In genomic region chr8:4238434-4239192, GRCm38 (mm10) we compare ENCODE assay signal across 8 mouse cellular contexts. TPM values are rescaled to one million over a fixed set of nuclear protein-coding genes. Genes with fewer than 3 reads are reported as not detected.
DNase-seq lines count a peak whose midpoint lies in the region; ATAC-seq and TF ChIP-seq lines count a peak whose summit lies in the region.

Map2k7 (plus strand) TSS chr8:4238740.
Gm49320 (plus strand) TSS chr8:4238865.

- H3K27me3 ChIP-seq in forebrain, embryonic 15.5 days: no peaks in the 10 kb centered on the region
- no peaks in the 10 kb centered on the region for H3K27me3 ChIP-seq in lung, embryonic 14.5 days (ENCODE audit: insufficient read depth, low read length)
- no peaks in the 10 kb centered on the region for H3K27me3 ChIP-seq in thymus, adult 2 months (ENCODE audit: control insufficient read depth, insufficient read depth, low read length)

- in situ Hi-C loops in ES-E14 (cut with MboI; ENCODE audit: low sequenced_read_pairs in 2 of 2, unreplicated experiment in 2 of 2): no loop called here

- ATAC-seq in forebrain, embryonic 15.5 days (replicated peaks): peak; percentile 93
- peak; percentile 95 for ATAC-seq in lung, embryonic 14.5 days (ENCODE audit: insufficient read depth)

- TF ChIP-seq CTCF in layer of hippocampus, adult 2 months (conservative IDR thresholded peaks at IDR 0.05): peak; percentile 80
- TF ChIP-seq CTCF in lung, embryonic 14.5 days (IDR thresholded peaks at IDR 0.05; ENCODE audit: low read depth): peak; percentile 54
- TF ChIP-seq CTCF in olfactory bulb, adult 2 months (IDR thresholded peaks at IDR 0.05; ENCODE audit: insufficient read depth, low read depth, low read length): peak; percentile 61
- TF ChIP-seq CTCF in thymus, adult 2 months (IDR thresholded peaks at IDR 0.05; ENCODE audit: borderline replicate concordance, control insufficient read depth, extremely low read depth, insufficient read depth, low read length, poor library complexity): peak; percentile 70; the same call in 1 of the 2 replicates

- H3K27ac ChIP-seq in ES-E14 (ENCODE audit: insufficient read depth, low read depth, low read length, poor library complexity, severe bottlenecking): peak within 1 kb of the TSS; percentile 69
- peak within 1 kb of the TSS; percentile 91 for H3K27ac ChIP-seq in forebrain, embryonic 15.5 days (replicated peaks)
- H3K27ac ChIP-seq in layer of hippocampus, adult 2 months: peak within 1 kb of the TSS; percentile 94
- peak within 1 kb of the TSS; percentile 95 for H3K27ac ChIP-seq in lung, embryonic 14.5 days (ENCODE audit: low read depth)
- peak within 1 kb of the TSS; percentile 97 for H3K27ac ChIP-seq in olfactory bulb, adult 2 months (ENCODE audit: insufficient read depth, low read depth, low read length)
- peak within 1 kb of the TSS; percentile 79 for H3K27ac ChIP-seq in thymus, adult 2 months (ENCODE audit: control insufficient read depth, insufficient read depth, low read length)

- H3K36me3 ChIP-seq in ES-E14 (ENCODE audit: control insufficient read depth, insufficient read depth, low read length, poor library complexity, severe bottlenecking): peaks cover 7% of the 10 kb centered on the region
- H3K36me3 ChIP-seq in forebrain, embryonic 15.5 days: peaks cover 9% of the 10 kb centered on the region
- peaks cover 25% of the 10 kb centered on the region for H3K36me3 ChIP-seq in lung, embryonic 14.5 days (ENCODE audit: insufficient read depth)
- peaks cover 1% of the 10 kb centered on the region for H3K36me3 ChIP-seq in thymus, adult 2 months (ENCODE audit: control insufficient read depth, insufficient read depth, low read length)

- DNase-seq in ES-E14 (ENCODE audit: low read depth, low spot score): peak; percentile 99
- peak; percentile 100 for DNase-seq in cerebellum, adult 11-12 months
- DNase-seq in heart, postnatal 36 days: peak; percentile 99 to 100
- DNase-seq in layer of hippocampus, adult 2 months (ENCODE audit: low spot score in 2 of 2): peak; percentile 100
- DNase-seq in lung, embryonic 14.5 days: peak; percentile 100
- peak; percentile 99 for DNase-seq in thymus, adult 2 months

- no peaks in the 10 kb centered on the region for H3K9me3 ChIP-seq in ES-E14 (ENCODE audit: control insufficient read depth, insufficient read depth, low read depth, low read length)
- H3K9me3 ChIP-seq in forebrain, embryonic 15.5 days: no peaks in the 10 kb centered on the region
- no peaks in the 10 kb centered on the region for H3K9me3 ChIP-seq in lung, embryonic 14.5 days (ENCODE audit: low read depth, low read length)

- peak; percentile 52; the same call in 1 of the 2 replicates for TF ChIP-seq POLR2A in olfactory bulb, adult 2 months (IDR thresholded peaks at IDR 0.05; ENCODE audit: insufficient read depth, low read depth, low read length)
- peak; percentile 74 for TF ChIP-seq POLR2A in thymus, adult 2 months (IDR thresholded peaks at IDR 0.05; ENCODE audit: control insufficient read depth, extremely low read depth, insufficient read depth, low read length, poor library complexity)

- peak within 1 kb of the TSS; percentile 92 for H3K9ac ChIP-seq in ES-E14 (ENCODE audit: insufficient read depth, low read depth, low read length, poor library complexity, severe bottlenecking)
- H3K9ac ChIP-seq in forebrain, embryonic 15.5 days (replicated peaks): peak within 1 kb of the TSS; percentile 63
- H3K9ac ChIP-seq in lung, embryonic 14.5 days: peak within 1 kb of the TSS; percentile 81

- H3K4me1 ChIP-seq in ES-E14 (ENCODE audit: control insufficient read depth in 2 of 2, insufficient read depth in 2 of 2, low read length in 2 of 2, poor library complexity in 1 of 2): peaks cover 0 to 2% of the 10 kb centered on the region in 2 experiments; a peak in 2 of 4 replicates
- H3K4me1 ChIP-seq in forebrain, embryonic 15.5 days: peaks cover 29% of the 10 kb centered on the region
- peaks cover 9% of the 10 kb centered on the region for H3K4me1 ChIP-seq in lung, embryonic 14.5 days (ENCODE audit: insufficient read depth)
- peaks cover 16% of the 10 kb centered on the region for H3K4me1 ChIP-seq in olfactory bulb, adult 2 months (ENCODE audit: control insufficient read depth, insufficient read depth, low read length)
- H3K4me1 ChIP-seq in thymus, adult 2 months (replicated peaks; ENCODE audit: control insufficient read depth, insufficient read depth, low read length): peaks cover 20% of the 10 kb centered on the region

- peak within 1 kb of the TSS; percentile 80 for H3K4me2 ChIP-seq in forebrain, embryonic 15.5 days (replicated peaks)
- H3K4me2 ChIP-seq in lung, embryonic 14.5 days: peak within 1 kb of the TSS; percentile 88

- intact Hi-C loops in heart, postnatal 36 days (cut with DNase I): loop anchor here (2.0 kb wide), 1 partner anchor 14 kb away; the partner anchor contains the start of gene Snapc2

- H3K4me3 ChIP-seq in ES-E14 (ENCODE audit: insufficient read depth in 1 of 2, low read depth in 1 of 2, low read length in 2 of 2, poor library complexity in 1 of 2, severe bottlenecking in 1 of 2): peak within 1 kb of the TSS; percentile 64 to 81
- peak within 1 kb of the TSS; percentile 63 for H3K4me3 ChIP-seq in forebrain, embryonic 15.5 days
- peak within 1 kb of the TSS; percentile 92 for H3K4me3 ChIP-seq in layer of hippocampus, adult 2 months
- H3K4me3 ChIP-seq in lung, embryonic 14.5 days (ENCODE audit: low read depth, low read length): peak within 1 kb of the TSS; percentile 76
- H3K4me3 ChIP-seq in olfactory bulb, adult 2 months (ENCODE audit: insufficient read depth, low read depth, low read length): peak within 1 kb of the TSS; percentile 85
- H3K4me3 ChIP-seq in thymus, adult 2 months (ENCODE audit: control insufficient read depth, insufficient read depth, low read length): peak within 1 kb of the TSS; percentile 91

- under 1% methylated on average over 71 of the region's 71 CpGs for WGBS in forebrain, embryonic 15.5 days
- under 1% methylated on average over 69 of the region's 71 CpGs for whole genome bisulfite sequencing in lung, embryonic 14.5 days
- under 1% methylated on average over 71 of the region's 71 CpGs for WGBS in olfactory bulb, adult 2 months
- under 1% methylated on average over 68 of the region's 71 CpGs for whole genome bisulfite sequencing in thymus, adult 2 months

TF ChIP-seq in ES-E14, 5 proteins besides CTCF, POLR2A, EP300 and RAD21:
- TF ChIP-seq CHD2 (IDR thresholded peaks at IDR 0.05; ENCODE audit: low read depth, low read length) (0 out of 2 replicates have a peak, but pooled peaks have one; percentile 28), ZC3H11A (IDR thresholded peaks at IDR 0.05; ENCODE audit: borderline replicate concordance, low read depth, low read length) (no peak), ZNF384 (IDR thresholded peaks at IDR 0.05; ENCODE audit: low read depth, low read length) (peak; percentile 91), HCFC1 (IDR thresholded peaks at IDR 0.05; ENCODE audit: borderline replicate concordance, insufficient read depth, low read length) (peak; percentile 70)

RNA-seq across cellular contexts. Expression of gene Map2k7, which starts in this region (rescaled TPM):
- 21.0 and 22.0 TPM in 2 replicates for total RNA-seq in ES-E14 (2012; rRNA removed)
- polyA plus RNA-seq in forebrain, embryonic 15.5 days (2015; fragmentation: Nextera tagmentation; extraction: Ambion mirVana): 26.3 and 27.5 TPM in 2 replicates
- 10 to 100 TPM; 79.7 to 80.8 TPM for total RNA-seq in heart, postnatal 36 days (2021)
- total RNA-seq in layer of hippocampus, adult 2 months (2021): 100 to 1,000 TPM in 1 of 2 experiments, 10 to 100 TPM in 1; 98.4 to 106 TPM
- 16.2 and 20.9 TPM in 2 replicates for polyA plus RNA-seq in lung, embryonic 14.5 days (2014; fragmentation: Nextera tagmentation; extraction: Ambion mirVana)
- not detected in 2 replicates for polyA plus RNA-seq in olfactory bulb, adult 2 months (2012; ENCODE audit: insufficient read depth, insufficient read length, low replicate concordance, missing spikeins)
- polyA plus RNA-seq in thymus, adult 2 months (2012; rRNA removed): 73.2 and 79.9 TPM in 2 replicates

RNA-seq across cellular contexts. Expression of gene Gm49320, which starts in this region (rescaled TPM):
- not detected in 2 replicates for total RNA-seq in ES-E14 (2012; rRNA removed)
- 0.89 and 1.3 TPM in 2 replicates for polyA plus RNA-seq in forebrain, embryonic 15.5 days (2015; fragmentation: Nextera tagmentation; extraction: Ambion mirVana)
- under 1 TPM in 1 of 2 experiments, not detected in 1; 0.44 TPM for total RNA-seq in heart, postnatal 36 days (2021)
- 1 to 10 TPM; 1.1 to 2.4 TPM for total RNA-seq in layer of hippocampus, adult 2 months (2021)
- polyA plus RNA-seq in lung, embryonic 14.5 days (2014; fragmentation: Nextera tagmentation; extraction: Ambion mirVana): 1.2 and 1.5 TPM in 2 replicates
- polyA plus RNA-seq in olfactory bulb, adult 2 months (2012; ENCODE audit: insufficient read depth, insufficient read length, low replicate concordance, missing spikeins): not detected in 2 replicates
- polyA plus RNA-seq in thymus, adult 2 months (2012; rRNA removed): 2.6 and 4.6 TPM in 2 replicates

Comparison
In these comparisons a context has a peak if more than half of its experiments do, and no peak if none do; other contexts are left out.
1. Peak in every context shown above with its lines: DNase-seq, ATAC-seq, H3K4me3 ChIP-seq and H3K27ac ChIP-seq.